Mouse (Mus musculus) testis, adult 10 weeks (tissue): Measurements from ENCODE around the gene Selenbp1. TPM values are rescaled to one million over a fixed set of nuclear protein-coding genes. Genes with fewer than 3 reads are reported as not detected.

ENCODE experiments used
- polyA plus RNA-seq: library from polyadenylated mRNA; stranded (reverse); fragments of 350-450 nt; fragmentation: Illumina TruSeq; extraction: RNeasy Lipid Tissue Mini Kit (QIAGEN cat#74804); gene quantifications from one replicate; pipeline ENCODE4 v1.2.3, GENCODE M21; 2014; ENCODE audit warnings: low read depth, low replicate concordance

Gene Selenbp1
- 2.2 TPM for polyA plus RNA-seq

GRCm38 (mm10) chr3:94932809-94933564 lies at the start of gene Selenbp1:
Gene Selenbp1, plus strand, starts transcription at chr3:94933056.

DNA sequence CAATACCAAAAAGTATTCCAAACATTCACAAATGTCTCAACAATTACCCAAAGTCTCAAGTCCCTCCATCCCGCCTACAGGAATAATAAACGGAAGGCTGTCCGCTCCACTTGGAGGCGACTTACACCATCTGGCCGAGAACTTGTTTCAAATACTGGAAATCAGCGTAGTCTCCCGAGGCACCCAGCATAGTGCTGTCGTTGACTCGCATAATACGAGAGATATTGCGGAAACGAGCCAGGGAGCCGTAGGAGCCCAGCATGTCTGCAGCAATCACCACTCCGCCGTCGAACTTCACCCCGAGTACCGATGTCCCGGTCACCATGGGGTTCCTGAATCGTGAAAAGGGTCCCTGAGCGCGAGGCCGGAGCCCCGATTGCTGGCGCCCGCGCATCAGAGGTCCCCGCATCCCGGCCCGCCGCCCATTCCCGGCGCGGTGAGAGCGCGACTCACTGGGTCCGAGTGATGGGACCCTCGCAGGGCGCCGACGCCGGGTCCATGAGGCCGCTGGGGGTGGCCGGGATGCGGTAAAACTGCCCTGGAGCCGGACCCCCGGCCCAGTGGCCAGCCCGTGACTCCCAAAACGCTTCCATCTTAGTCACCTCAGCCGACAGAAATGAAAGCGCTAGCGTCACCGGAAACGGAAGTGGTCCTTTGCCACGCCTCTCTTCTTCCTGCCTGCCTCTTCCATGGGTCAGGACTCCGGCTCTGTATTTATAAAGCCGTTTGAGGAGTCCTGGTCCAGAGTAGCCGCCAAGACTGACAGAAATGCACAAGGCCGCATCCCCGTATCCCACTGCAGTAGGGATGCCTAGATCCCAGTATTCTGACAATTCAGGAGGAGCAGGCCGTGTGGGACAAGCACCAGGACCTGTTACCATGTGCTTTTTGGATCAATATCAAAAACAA lies 46.3 kb upstream of the Selenbp1 start, which contains the start of gene Psmb4:
Gene Psmb4, minus strand, starts transcription at position 646 of the 909 bp plus-strand sequence.

DNA sequence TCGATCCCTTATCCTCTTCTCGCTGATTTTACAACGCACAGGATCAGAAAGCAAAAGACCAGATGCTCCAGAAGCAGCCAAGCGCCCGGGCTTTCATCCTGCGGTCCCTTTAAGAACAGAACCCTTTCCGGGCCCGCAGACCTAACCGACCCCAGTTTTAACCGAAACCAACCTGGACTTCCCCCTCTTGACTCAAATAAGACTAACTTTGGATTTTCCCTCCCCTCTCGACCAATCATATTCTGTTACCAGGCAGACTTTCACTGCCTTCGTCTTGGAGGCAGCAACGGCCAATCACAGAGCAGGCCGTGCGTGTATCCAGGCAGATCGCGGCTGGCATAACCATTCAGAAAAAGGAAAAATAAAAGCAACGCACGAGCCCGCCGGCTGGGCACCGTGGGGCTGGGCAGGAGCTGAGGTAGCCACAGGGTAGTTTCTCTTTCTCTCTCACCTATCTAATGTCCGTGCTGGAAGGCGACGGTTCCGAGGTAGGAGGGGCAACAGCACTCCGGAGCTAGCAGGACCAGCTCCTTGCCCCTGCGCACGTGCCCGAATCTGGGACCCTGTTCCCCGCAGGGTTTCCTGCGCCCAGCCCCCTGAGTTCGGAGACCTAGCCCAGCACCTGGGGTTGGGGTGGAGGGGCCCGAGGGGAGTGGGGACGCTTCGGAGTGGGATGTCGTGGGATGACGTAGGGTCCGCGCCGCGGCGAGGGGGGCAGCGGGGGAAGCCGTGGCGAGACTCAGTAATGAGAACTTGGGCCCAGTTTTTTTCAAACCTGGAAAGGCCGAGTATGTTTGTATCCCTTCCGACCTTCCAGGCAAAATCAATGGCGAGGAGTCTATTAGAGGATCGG lies 21.1 kb downstream of the Selenbp1 start, which contains the start of gene Rfx5:
Gene Rfx5, plus strand, starts transcription at position 312 of the 853 bp plus-strand sequence.

GRCm38 (mm10) chr3:94974528-94975422 lies 41.9 kb downstream of the Selenbp1 start, which contains the start of gene Pi4kb:
Gene Pi4kb, plus strand, starts transcription at chr3:94974731.

Other genes starting within 250 kb of the Selenbp1 start
- not detected for gene Selenbp2, start 239.5 kb upstream of the Selenbp1 start, polyA plus RNA-seq
- gene Cgn, start 146.6 kb upstream of the Selenbp1 start, polyA plus RNA-seq, result 8.2 TPM
- 13.1 TPM for gene Pogz, start 95.5 kb upstream of the Selenbp1 start, polyA plus RNA-seq
- 52.5 TPM for gene Psmb4, start 46.1 kb upstream of the Selenbp1 start, polyA plus RNA-seq
- 11.5 TPM for gene Rfx5, start 21.0 kb downstream of the Selenbp1 start, polyA plus RNA-seq
- gene Pi4kb, start 41.7 kb downstream of the Selenbp1 start, polyA plus RNA-seq, result 8.2 TPM
- gene Zfp687, start 82.4 kb downstream of the Selenbp1 start, polyA plus RNA-seq, result 11.3 TPM
- 14.9 TPM for gene Psmd4, start 109.6 kb downstream of the Selenbp1 start, polyA plus RNA-seq
- 13.8 TPM for gene Pip5k1a, start 173.9 kb downstream of the Selenbp1 start, polyA plus RNA-seq
- gene Vps72, start 178.0 kb downstream of the Selenbp1 start, polyA plus RNA-seq, result 6.2 TPM
- 4.3 TPM for gene Tmod4, start 191.4 kb downstream of the Selenbp1 start, polyA plus RNA-seq
- gene Scnm1, start 201.0 kb downstream of the Selenbp1 start, polyA plus RNA-seq, result 18.9 TPM
- gene Lysmd1, start 201.0 kb downstream of the Selenbp1 start, polyA plus RNA-seq, result 2.3 TPM
- gene Tnfaip8l2, start 209.3 kb downstream of the Selenbp1 start, polyA plus RNA-seq, result not detected
- gene Sema6c, start 227.4 kb downstream of the Selenbp1 start, polyA plus RNA-seq, result 1.3 TPM